Mouse (Mus musculus): Measurements from ENCODE around the gene Ccser1. TPM values are rescaled to one million over a fixed set of nuclear protein-coding genes. Genes with fewer than 3 reads are reported as not detected.
A peak's percentile ranks its signal among the peaks of the same experiment; 100 is the strongest.

Ccser1 gene
- polyA plus RNA-seq, 1 experiment: 26.2 TPM

DNA sequence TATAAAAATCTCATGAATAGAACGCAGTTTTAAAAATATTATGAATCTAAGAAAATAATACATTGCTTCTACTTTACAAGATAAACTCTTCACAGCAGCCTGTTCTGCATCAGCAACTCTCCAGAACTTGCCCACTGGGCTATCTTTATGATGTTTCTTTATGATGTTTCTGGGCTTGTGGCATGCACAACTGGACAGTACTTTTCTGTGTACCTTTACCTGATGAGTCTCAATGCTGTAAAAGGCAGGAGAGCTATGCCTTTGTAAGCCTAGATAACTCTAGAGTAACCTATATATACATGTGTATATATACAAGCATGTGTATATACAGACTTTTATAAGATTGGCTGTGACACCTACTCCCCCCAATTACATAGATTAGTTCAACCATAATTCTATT, 1084.4 kb downstream of the Ccser1 start:
- no peak for TF ChIP-seq CTCF (IDR thresholded peaks at IDR 0.05; ENCODE audit: borderline replicate concordance, extremely low read depth, insufficient read depth, insufficient read length)
- no peak for TF ChIP-seq POLR2A (IDR thresholded peaks at IDR 0.05; ENCODE audit: borderline replicate concordance, extremely low read depth, insufficient read depth, insufficient read length, poor library complexity, severe bottlenecking)

DNA sequence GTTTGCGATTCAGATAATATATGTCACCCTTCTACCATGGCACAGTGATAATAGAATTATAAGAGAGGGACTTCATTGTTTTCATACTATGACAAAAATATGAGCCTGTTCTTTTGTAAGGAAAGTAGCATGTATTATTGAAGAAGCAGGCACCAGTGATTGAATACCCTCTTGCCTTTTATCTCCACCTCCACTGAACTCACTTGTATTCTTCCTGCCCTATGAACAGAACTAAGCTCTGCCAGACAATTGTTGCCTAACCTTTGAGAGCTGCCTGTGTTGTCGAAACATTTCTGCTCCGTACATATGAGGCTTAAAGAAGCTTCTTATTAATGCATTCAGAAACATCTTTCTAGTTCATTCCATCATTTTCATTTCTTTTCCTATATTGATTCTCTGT, 1101.1 kb downstream of the Ccser1 start:
- no peak for TF ChIP-seq POLR2A (IDR thresholded peaks at IDR 0.05; ENCODE audit: borderline replicate concordance, extremely low read depth, insufficient read depth, insufficient read length, poor library complexity, severe bottlenecking)
- TF ChIP-seq CTCF (IDR thresholded peaks at IDR 0.05; ENCODE audit: borderline replicate concordance, extremely low read depth, insufficient read depth, insufficient read length): no peak
- DNase-seq (ENCODE audit: low read depth): peak; percentile 42

More for the DNA sequence above, 1084.4 kb downstream of the Ccser1 start:
- no peak for DNase-seq (ENCODE audit: low read depth)

GRCm38 (mm10) chr6:62301576-62302312, 1121.6 kb downstream of the Ccser1 start:
- no peak for TF ChIP-seq POLR2A (IDR thresholded peaks at IDR 0.05; ENCODE audit: borderline replicate concordance, extremely low read depth, insufficient read depth, insufficient read length, poor library complexity, severe bottlenecking)
- TF ChIP-seq CTCF (IDR thresholded peaks at IDR 0.05; ENCODE audit: borderline replicate concordance, extremely low read depth, insufficient read depth, insufficient read length): no peak
- no peak for DNase-seq (ENCODE audit: low read depth)

DNA sequence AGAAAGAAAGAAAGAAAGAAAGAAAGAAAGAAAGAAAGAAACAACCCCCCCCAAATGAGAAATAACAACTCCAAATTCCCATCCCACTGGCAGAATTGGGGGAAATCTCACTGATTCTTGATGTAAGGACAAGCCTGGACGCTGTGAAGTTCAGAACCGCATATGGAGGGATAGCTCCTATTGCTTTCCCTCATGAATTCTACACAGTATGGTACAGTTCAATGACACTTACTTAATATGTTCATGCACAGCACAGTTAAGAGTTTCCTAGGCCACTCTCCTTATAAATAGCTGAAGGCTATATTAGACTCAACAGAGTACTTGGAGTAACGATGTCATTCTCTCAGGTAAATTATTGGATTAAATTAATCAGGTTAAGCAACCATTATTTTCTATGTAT, 1138.5 kb downstream of the Ccser1 start:
- TF ChIP-seq POLR2A (IDR thresholded peaks at IDR 0.05; ENCODE audit: borderline replicate concordance, extremely low read depth, insufficient read depth, insufficient read length, poor library complexity, severe bottlenecking) (no peak), CTCF (IDR thresholded peaks at IDR 0.05; ENCODE audit: borderline replicate concordance, extremely low read depth, insufficient read depth, insufficient read length) (no peak)
- no peak for DNase-seq (ENCODE audit: low read depth)

DNA sequence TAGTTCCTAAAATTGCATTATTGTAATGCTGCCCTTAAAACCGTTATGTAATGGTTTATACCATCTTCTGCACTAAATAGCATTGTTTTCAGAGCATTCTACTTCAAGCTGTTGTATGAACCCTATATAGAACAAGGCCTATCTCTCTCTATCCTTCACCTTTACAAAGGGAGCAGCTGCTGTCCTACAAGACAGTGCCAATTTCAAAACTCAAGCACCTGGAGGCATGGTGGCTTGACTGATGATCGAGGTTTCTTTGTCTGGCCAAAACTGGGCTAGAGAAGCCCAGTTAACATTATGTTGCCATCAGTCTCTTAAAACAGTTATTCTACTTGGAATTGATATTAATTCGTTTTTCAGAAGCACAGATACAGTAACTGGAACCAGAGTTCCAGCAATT, 1160.2 kb downstream of the Ccser1 start:
- TF ChIP-seq CTCF (IDR thresholded peaks at IDR 0.05; ENCODE audit: borderline replicate concordance, extremely low read depth, insufficient read depth, insufficient read length): no peak
- no peak for TF ChIP-seq POLR2A (IDR thresholded peaks at IDR 0.05; ENCODE audit: borderline replicate concordance, extremely low read depth, insufficient read depth, insufficient read length, poor library complexity, severe bottlenecking)
- DNase-seq (ENCODE audit: low read depth): no peak

- no peak for DNase-seq (ENCODE audit: low read depth)
- TF ChIP-seq CTCF (IDR thresholded peaks at IDR 0.05; ENCODE audit: borderline replicate concordance, extremely low read depth, insufficient read depth, insufficient read length) (no peak), POLR2A (IDR thresholded peaks at IDR 0.05; ENCODE audit: borderline replicate concordance, extremely low read depth, insufficient read depth, insufficient read length, poor library complexity, severe bottlenecking) (no peak)
These were observed 1187.7 kb downstream of the Ccser1 start for GRCm38 (mm10) chr6:62367802-62368201.

Data from brain, embryonic 14.5 days (tissue).